Mouse (Mus musculus) spleen, adult 2 months (tissue): ENCODE results near the gene Afap1. TPM values are rescaled to one million over a fixed set of nuclear protein-coding genes. Genes with fewer than 3 reads are reported as not detected.
A peak's percentile ranks its signal among the peaks of the same experiment; 100 is the strongest.

Experiments
- DNase-seq, 2 experiments: peaks; one replicate each; pipeline versions ENCODE4 v3.0.0 to v3.0.0-alpha.2; 2012 to 2021; ENCODE audit warnings: low spot score in 2 of 2, low read depth in 1 of 2
- H3K27ac ChIP-seq: fragments of 200-500 bp; 2 replicates; pipeline ENCODE4 v1.5.1; 2012; ENCODE audit warnings: low read length, inconsistent platforms; ENCODE audit not compliant: insufficient read depth
- H3K27me3 ChIP-seq: fragments of 200-500 bp; 2 replicates; pipeline ENCODE4 v1.6.1; 2012; ENCODE audit warnings: mild to moderate bottlenecking, moderate library complexity, low read length, inconsistent platforms; ENCODE audit not compliant: control insufficient read depth, insufficient read depth
- H3K36me3 ChIP-seq: fragments of 200-500 bp; 2 replicates; pipeline ENCODE4 v1.6.1; 2012; ENCODE audit warnings: mild to moderate bottlenecking, low read length, inconsistent platforms; ENCODE audit not compliant: control insufficient read depth, insufficient read depth
- H3K4me1 ChIP-seq: fragments of 200-500 bp; 2 replicates; pipeline ENCODE4 v1.6.1; 2011; ENCODE audit warnings: inconsistent platforms; ENCODE audit not compliant: control insufficient read depth, insufficient read depth, insufficient read length
- H3K4me3 ChIP-seq: fragments of 200-500 bp; 2 replicates; pipeline ENCODE4 v1.5.1; 2011; ENCODE audit warnings: mild to moderate bottlenecking, inconsistent platforms; ENCODE audit not compliant: insufficient read depth, insufficient read length; ENCODE audit errors: extremely low read depth
- CTCF ChIP-seq: fragments of 200-500 bp; IDR thresholded peaks from 2 replicates; pipeline ENCODE4 v1.5.1; 2011; ENCODE audit warnings: mild to moderate bottlenecking, inconsistent platforms; ENCODE audit not compliant: insufficient read depth, insufficient read length, insufficient replicate concordance; ENCODE audit errors: extremely low read depth
- POLR2A ChIP-seq: fragments of 200-500 bp; IDR thresholded peaks from 2 replicates; pipeline ENCODE4 v1.6.1; 2011; ENCODE audit warnings: low read depth, low read length, inconsistent platforms
- WGBS: fragments of 180-500 bp; shearing (Covaris S2); methylation state at CpG from one replicate; pipeline ENCODE4 v1.1.7; 2018; 5-methylcytosine and 5-hydroxymethylcytosine counted together
- polyA plus RNA-seq: library from polyadenylated mRNA; depleted of rRNA; stranded (reverse); fragments of >200 nt; gene quantifications from 2 replicates; pipeline ENCODE4 v1.2.3, GENCODE M21; 2012

Afap1 gene
- polyA plus RNA-seq, 1 experiment: 4.5 TPM

DNA sequence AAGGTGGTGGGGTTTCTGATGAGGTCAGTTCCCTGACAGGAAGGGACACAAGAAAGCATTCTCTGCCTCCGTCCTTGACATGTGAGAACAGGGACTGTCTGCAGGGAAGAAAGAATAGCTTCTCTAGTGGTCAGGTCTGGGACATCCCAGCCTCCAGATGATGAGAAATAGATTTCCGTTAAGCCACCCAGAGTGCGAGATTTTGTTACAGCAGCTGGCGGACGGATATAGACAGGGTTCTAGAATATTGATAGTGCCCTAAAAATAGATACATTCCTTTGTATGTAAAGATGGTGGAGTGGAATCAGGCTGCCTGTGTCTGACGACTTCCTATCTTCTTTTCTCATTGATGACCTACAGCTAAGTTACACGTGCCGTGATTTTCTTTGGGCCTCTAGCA is 10.3 kb downstream of the Afap1 start:
- DNase-seq: no peak
- no peaks in the 10 kb centered on the region for H3K27me3 ChIP-seq
- peaks cover 9% of the 10 kb centered on the region for H3K4me1 ChIP-seq
- H3K4me3 ChIP-seq: no peak overlapping the region
- H3K27ac ChIP-seq: no peak overlapping the region
- no peaks in the 10 kb centered on the region for H3K36me3 ChIP-seq
- 87% methylated on average over 8 of the region's 8 CpGs for WGBS
- TF ChIP-seq POLR2A (no peak), CTCF (no peak)

DNA sequence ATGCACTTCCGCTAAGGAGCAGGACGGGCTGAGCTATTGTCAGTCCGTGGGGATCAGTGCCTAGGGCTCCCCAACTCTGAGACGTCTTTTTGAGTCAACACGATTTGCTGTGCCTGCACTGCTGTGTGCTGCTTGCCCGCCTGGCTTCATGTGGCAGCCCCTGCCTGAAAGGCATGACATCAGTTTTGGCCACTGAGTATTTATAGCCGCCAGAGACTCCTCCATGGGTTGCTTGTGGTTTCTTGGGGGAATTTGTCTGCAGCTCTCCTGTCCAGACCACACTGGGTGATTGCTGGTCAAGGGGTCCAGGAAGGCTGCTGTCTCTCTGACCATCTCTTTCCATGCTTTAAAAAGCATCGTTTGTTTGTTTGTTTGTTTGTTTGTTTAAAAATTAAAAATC is 12.2 kb downstream of the Afap1 start:
- WGBS: 52% methylated on average over 8 of the region's 8 CpGs
- peaks cover 6% of the 10 kb centered on the region for H3K4me1 ChIP-seq
- no peaks in the 10 kb centered on the region for H3K27me3 ChIP-seq

GRCm38 (mm10) chr5:35907090-35907489 is 14.0 kb downstream of the Afap1 start:
- TF ChIP-seq POLR2A: no peak
- TF ChIP-seq CTCF: no peak
- Histone ChIP-seq H3K4me3 (no peak overlapping the region), H3K4me1 (peaks cover 2% of the 10 kb centered on the region; the same call in 1 of the 2 replicates), H3K27ac (no peak overlapping the region), H3K36me3 (no peaks in the 10 kb centered on the region), H3K27me3 (no peaks in the 10 kb centered on the region)
- no peak for DNase-seq
- 84% methylated on average over 4 of the region's 4 CpGs for WGBS

More for the DNA sequence above, 12.2 kb downstream of the Afap1 start:
- no peak overlapping the region for H3K27ac ChIP-seq
- H3K36me3 ChIP-seq: no peaks in the 10 kb centered on the region
- no peak overlapping the region for H3K4me3 ChIP-seq
- TF ChIP-seq POLR2A (no peak), CTCF (no peak)
- DNase-seq: no peak

- Histone ChIP-seq H3K4me3 (no peak overlapping the region), H3K27me3 (no peaks in the 10 kb centered on the region), H3K4me1 (peaks cover 2% of the 10 kb centered on the region; the same call in 1 of the 2 replicates), H3K36me3 (no peaks in the 10 kb centered on the region), H3K27ac (no peak overlapping the region)
- WGBS: 63% methylated on average over 15 of the region's 15 CpGs
- DNase-seq: no peak
- TF ChIP-seq POLR2A: no peak
- TF ChIP-seq CTCF: no peak
Observed at GRCm38 (mm10) chr5:35907633-35908426, 14.7 kb downstream of the Afap1 start.

DNA sequence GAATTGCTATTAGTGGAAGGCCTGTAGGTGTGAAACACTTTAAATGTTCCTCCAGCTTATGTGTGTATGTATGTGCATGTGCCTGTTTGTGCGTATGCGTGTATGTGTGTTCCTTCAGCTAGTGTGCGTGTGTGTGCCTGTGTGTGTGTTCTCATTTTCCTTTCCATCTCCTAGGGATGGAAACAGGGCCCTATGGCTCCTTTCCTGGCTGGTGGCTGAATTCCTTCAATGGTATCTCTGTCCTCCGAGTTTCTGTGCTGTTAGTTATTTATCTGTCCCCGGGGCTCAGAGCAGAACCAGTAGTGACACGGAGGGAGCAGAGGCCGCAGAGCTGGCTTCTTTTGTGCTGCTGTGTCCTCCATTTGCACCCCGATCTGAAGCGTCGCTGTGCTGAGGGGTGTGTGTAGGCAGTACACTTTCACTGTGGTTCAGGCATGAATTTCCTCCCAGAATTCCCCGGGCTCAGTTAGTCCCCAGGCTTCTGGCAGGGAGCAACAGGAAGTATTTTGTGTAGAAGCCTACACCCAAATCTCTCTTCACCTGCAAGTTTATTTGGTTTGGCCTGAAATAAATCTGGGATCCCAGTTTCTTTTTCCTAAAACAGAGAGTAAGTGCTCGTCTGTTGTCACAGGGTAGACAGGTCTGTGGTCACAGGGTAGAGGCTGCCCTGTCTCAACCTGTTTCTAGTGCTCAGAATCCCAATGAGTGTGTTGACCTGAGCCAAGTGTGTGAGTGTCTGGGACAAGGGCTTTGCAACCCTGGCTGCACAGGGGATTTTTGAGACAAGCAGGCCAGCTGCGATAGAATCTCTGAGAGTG is 15.7 kb downstream of the Afap1 start:
- no peaks in the 10 kb centered on the region for H3K27me3 ChIP-seq
- peaks cover 2% of the 10 kb centered on the region; the same call in 1 of the 2 replicates for H3K4me1 ChIP-seq
- no peak for DNase-seq
- WGBS: 62% methylated on average over 13 of the region's 13 CpGs
- no peaks in the 10 kb centered on the region for H3K36me3 ChIP-seq
- H3K27ac ChIP-seq: peak overlapping the region; percentile 1; the same call in 1 of the 2 replicates
- TF ChIP-seq POLR2A: no peak
- TF ChIP-seq CTCF: no peak
- H3K4me3 ChIP-seq: no peak overlapping the region

DNA sequence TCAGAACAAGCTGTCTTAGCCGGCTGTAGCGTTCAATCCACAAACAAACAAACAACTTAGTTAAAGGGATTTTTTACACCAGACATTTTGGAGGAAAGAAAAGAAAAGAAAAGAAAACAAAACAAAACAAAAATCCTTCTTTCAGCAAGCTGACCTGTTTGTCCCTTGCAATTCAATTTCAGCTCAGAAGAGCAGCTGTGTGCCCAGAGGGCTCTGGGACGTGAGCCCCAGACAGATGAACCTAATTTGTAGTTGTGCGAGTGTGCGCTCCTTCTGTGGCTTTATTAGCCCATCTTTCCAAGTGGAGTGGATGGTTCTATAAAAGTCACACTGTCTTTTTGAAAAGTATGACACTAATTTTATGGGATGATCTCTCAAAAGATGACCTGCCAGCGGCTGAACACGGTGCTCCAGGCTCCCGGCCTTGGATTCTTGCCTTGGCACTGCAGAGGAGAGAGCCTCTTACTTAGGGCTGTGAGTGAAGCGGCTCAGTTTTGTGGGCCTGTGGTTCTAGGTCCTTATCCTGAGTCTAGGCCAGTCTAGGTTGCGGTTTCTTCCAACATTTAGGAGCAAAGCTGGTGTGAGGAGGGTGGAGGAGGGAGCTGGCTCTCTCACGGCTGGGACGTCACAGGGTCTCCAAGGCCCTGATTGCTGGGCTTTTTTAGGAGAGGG is 22.6 kb downstream of the Afap1 start:
- DNase-seq: no peak
- Histone ChIP-seq H3K36me3 (no peaks in the 10 kb centered on the region), H3K27ac (no peak overlapping the region), H3K4me1 (no peaks in the 10 kb centered on the region), H3K4me3 (no peak overlapping the region), H3K27me3 (no peaks in the 10 kb centered on the region)
- 93% methylated on average over 12 of the region's 12 CpGs for WGBS
- no peak for TF ChIP-seq POLR2A
- TF ChIP-seq CTCF: no peak
